Mouse (Mus musculus): Measurements from ENCODE around the gene 6430548M08Rik.

Gene 6430548M08Rik

DNA sequence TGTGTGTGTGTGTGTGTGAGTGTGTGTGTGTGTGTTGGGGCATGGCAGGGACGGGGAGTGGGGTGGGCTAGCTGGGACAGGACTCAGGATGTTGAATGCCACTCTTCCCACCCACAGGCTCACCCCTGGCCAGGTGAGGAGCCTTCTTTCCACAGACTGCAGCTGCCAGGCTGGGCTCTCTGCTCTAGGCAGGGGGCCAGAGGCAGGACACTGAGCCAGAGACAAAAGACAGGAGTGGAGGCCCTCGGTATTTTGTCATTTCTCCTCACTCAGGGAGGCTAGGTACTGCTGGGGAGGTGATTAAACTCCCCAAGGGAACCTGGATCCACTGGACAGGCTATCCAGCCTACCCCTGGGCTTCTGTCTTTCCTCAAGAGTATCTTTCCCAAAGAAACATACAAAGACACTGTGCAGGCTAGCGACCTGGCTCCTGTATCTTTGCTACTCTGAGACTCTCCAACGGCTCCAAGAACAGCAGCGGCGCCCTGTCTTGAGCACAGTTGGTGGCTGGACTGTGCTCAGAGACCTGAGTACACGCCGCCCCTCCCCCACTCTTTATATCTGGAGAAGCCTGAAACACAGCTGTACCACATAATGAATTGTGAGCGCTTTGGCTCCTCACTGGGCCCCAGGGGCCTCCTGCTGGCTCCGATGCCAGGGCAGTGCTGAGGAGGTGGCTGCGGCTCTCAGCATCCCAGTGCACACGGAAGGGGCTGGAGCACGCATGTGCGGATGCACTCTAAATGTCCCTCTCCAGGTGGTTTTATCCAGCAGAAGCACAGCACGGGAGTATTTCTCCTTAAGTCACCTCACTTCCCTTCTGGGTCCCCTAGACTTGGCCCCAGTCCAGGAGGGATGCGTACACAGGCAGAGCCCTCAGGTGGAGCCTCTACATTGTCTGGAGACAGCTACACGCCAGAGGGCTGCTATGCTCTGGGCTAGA, 71.2 kb downstream of the 6430548M08Rik start:
- peak; percentile 59 for DNase-seq

DNA sequence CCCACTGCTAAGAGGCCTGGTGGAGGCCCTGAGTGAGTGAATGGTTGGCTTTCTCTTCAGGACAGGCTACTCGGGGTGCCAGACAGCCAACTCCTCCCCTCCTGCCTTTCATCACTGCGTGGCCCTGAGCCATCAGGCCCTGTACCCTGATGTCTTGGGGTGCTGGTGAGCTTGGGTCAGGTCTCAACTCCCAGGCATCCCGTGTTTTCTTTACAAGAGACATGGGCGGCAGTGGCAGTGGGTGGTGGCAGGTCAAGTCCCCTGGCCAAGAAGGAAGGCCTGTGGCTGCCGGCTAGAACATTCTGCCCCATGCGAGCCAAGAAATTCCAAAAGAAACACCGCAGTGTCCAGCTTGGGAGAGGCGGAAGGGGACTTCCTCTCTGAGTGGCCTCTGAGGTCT, 72.5 kb downstream of the 6430548M08Rik start:
- peak; percentile 75 for DNase-seq

DNA sequence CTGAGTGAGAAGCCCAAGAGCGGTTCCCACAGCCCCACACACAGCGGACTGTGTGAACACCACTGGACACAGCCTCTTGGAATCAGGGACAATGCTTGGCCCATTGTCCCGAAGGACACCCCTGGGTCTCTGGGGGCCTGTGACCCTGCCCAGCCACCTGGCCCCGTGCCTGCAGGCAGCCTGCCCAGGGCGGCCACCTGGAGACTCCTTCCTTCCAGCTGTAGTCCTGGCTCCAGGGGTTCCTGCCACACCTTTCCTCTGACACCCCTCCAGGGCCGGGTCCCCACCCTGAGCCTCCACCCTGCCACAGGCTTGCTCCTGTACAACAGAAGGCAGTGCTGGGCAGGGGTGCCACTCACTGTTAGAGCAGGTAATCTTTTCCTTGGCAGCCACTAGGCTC, 74.6 kb downstream of the 6430548M08Rik start:
- peak; percentile 83 for DNase-seq

DNA sequence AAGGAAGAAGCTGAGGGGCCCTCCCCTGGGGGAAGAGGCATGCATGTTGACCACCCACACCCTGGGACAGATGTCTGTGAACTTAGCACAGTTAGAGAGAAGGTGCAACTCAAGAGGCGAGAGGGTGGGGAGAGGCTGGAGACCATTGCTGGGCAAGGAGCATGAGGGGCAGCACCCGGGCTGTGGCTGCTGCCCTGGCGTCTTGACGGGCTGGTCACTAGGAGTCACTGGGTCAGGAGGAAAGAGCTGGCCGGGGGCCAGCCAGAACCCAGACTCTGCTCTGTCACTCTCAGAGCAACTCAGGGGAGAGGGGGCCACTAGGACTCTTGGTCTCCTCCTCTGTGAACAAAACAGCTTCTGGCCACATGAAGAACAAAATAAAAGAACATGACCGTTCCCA, 75.5 kb downstream of the 6430548M08Rik start:
- peak; percentile 51 for DNase-seq

DNA sequence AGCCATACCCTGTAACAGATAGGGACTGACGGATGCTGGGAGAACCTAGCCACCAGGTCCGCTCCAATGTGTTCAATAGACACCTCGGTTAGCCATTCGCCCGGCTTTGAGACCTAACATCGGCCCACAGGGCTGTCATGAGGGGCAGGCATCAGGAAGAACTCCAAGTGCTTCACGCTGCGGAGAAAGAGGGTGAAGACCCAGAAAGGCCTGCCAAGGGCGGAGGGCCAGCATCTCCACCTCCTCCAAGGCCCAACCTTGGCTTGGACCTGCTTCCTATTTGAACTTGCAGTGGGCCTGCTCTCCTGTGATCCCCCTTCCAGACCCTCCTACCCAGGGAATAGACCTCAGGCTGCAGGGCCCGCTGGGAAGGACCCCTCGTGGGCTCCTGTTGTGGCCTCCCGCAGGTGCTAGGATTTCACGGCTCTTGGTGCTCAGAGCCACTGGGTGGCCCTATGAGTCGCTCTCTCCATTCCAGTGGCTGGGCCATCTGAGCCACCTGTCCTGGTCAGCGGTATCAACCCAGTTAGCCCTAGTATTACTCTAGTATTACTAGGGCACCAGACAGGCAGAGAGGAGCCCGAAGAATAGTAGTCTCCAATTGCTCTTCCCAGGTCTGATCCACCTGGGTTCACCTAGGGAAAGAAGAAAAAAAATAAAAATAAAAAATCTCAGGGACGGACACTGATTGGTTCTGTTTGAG, 76.3 kb downstream of the 6430548M08Rik start:
- no peak for DNase-seq

DNA sequence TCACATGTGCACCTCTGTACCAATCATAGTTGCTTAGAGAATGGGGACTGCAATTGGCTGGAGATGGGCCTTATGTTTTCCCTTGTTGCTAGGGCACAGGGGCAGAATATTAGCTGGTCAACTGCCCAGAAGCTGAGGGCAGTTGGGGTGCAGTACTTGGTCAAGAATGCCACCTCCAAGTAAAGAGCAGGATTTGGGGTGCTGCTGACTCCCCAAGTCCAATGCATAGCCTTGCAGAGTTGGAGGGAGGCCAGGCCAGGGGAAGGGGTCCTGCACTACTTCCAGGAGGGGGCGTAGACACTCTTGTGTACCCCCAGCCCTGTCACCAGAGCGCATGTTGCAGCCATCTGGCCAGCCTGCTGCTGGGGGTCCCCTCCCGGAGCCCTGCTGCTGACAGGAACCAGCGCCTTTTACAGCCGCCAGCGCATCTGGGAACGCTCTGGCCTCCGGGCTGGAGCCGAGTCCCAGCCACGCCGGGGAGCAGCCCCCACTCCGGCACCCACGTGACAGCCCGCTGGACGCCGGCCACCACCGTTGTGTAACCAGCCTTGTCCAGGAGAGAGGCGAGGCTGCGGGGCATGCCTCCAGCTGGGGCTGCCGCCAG, 77.0 kb downstream of the 6430548M08Rik start:
- peak; percentile 94 for DNase-seq

DNA sequence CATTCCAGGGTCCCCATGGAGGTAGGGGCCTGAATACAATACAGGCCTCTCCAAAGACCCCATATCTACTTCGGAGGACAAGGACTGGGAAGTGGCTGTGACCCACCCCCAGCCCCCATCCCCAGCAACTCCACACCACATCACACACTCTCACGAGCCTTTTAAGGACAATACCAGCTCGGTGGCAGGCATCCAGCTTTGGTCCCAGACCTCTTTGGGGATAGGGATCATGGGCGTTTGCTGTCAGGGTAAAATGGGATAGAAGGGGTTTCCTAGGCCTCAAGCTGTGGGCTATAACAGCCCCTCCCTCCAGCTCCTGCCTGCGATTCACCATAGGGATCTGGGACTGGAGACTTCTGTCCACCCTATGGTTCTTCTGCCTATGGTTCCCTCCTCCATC, 77.7 kb downstream of the 6430548M08Rik start:
- DNase-seq = no peak

DNA sequence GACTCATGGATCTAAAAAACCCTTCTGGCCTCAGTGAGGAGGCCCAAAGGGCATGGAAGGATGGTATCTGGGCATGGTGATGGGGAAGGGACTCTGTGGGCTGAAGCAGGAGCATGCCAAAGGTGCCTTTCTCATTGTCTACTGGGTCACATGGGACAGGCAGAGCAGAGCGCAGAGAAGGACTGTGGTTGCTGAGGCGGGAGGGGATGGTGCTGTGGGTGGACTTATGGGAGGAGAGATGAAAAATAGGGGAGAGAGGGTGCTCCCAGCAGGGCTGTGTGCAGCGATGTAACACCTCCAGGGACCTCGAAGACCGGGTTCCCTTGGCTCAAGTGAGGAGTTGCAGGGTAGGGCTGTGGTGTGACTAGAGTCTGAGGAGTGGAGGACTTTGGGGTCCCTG, 78.2 kb downstream of the 6430548M08Rik start:
- no peak for DNase-seq

DNA sequence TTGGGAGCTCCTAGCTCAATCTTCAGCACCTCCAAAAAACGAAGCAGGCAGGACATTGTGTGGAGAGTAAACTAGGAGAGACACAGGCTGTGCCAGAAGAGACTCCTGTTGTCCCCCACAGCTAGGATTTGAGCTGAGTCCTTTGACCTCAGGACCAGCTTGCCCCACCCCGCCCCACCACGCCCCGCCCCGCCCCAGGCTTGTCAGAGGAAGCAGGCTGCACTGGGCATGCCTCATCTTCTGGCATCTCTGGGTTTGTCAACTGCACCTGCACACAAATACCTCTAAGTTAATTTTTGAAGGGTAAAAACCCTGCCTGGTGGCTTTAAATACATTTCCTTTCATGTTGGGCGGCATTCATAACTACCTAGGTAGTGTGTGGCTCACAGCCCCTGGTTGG, 87.4 kb downstream of the 6430548M08Rik start:
- no peak for DNase-seq

DNA sequence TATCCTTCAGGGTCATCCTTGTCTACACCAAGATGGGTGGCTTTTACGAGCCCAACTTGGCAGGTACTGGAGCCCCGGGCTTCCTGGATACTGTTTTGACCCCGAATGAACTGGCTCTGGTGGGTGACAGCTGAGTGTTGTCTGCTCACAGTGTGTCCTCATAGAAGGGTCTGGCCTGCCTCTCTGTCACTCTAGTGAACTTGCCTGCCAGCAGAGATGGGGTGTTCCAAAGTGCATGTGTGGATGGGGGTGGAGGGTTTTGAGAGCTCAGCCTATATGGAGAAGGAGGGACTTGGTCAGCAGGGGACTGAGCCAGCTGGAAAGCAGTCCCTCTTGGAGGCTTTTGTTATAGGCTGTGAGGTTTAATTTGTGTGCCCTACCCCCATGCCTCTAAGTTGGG, 88.6 kb downstream of the 6430548M08Rik start:
- DNase-seq = no peak

DNA sequence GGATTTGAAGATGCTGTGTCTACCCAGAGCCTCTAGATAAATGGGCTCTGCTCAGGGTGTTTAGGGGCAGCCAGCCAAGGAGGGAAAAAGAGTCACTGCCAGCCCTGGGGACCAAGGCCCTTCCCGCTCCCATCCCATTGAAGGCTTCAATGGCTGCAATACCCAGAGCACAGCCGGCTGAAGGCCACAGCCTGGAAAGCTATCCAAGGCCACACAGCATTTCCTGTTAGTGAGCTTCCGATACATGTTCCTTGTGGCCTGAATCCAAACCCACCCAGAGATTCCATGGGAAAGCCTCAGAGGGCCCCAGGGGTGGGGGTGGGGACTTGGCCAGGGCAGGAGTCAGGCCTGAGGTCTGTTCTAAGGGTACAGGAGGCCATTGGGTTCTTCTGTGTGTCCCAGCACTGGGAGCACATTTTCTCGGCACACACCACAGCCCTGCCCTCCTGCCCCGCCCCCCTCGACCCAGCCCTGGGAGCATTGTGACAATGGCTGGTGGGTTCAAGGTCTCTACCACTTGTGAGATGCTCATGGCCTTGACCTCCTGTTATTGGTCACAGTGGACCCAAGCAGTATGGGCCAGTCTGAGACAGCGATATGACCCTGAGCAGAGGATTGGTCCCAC, 90.9 kb downstream of the 6430548M08Rik start:
- peak; percentile 84 for DNase-seq

DNA sequence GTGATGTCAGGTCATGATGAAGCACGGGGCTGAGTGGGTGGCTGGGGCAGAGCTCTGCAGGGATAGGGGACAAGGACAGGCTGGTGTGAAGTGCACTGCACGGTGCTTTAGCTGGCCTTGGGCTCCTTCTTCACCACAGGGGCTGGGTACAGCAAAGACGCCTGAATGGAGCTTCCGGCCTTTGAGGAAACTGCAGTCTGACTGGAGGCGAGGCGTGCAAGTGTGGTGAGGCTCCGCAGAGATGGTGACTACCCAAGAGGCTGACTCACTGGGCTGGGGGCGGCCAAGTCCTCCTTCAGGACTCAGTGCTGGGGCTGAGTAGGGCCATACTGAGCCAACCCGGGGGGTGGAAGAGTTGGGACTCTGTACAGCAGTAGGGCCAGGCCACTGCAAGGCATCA, 92.0 kb downstream of the 6430548M08Rik start:
- no peak for DNase-seq

DNA sequence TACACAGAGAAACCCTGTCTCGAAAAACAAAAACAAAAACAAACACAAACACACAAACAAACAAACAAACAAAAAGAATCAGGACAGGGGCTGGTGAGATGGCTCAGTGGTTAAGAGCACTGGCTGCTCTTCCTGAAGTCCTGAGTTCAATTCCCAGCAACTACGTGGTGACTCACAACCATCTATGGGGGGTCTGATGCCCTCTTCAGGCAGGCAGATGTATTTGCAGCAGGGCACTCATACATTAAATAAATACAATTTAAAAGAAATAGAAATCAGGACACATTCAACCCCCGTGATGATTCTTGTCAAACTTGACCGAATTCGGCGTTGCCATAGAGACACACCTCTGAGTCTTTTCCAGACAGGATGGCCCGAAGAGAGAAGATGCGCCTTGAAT, 93.4 kb downstream of the 6430548M08Rik start:
- no peak for DNase-seq

DNA sequence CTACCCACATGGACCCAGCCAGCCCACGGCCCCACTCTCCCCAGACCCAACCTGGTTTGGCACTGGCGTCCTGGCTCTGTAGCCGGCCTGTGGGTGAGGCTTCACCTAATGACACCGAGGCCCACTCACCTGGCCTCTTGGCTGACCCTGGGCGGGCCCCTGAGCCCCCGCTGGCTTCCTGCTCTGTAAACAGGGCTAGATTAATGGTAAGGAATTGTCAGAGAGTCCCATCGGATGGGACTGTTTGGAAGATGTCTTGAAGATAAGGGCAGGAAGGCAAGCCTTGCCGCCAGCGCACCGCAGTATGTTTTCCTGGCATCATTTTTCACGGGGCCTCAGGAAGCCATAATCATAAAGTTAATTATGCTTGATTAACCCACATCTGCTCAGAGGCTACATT, 94.2 kb downstream of the 6430548M08Rik start:
- no peak for DNase-seq

DNA sequence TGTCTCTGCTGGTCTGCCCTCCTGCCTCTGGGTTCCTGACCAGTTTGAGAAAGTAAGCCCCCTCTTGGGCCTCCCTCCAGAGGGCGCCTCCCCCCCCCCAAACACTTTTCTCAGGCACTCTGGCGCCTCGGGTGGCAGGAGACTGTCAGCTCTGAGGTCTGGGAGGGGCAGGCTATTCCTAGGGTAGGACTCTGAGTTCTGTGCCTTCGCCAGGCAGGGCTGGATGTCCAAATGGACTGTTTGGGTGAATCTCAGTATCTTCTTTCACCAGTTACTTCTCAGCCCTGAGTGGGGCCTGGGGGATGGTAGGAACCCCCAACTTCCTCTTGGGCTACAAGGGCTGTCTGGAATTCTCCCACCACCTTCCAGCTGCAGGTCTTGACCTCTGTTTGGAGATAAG, 97.4 kb downstream of the 6430548M08Rik start:
- no peak for DNase-seq

DNA sequence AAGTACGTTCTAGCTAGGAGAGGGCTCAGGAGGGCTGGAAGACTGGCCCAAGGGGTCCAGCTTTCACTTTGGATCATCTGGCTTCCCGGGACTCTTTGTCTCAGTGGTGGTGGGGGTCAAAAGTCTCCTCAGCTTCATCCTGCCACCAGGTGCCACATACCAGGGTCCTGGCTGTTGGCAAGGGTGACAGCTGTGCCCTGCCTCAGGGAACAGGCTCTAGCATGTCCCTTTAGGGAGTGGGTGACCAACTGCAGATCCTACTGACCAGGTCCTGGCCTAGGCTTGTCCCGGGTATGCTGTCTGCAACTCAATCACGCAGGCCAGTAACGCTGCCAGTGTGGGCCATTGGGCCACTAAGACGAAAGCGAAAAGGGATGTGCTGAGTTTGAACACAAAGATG, 98.6 kb downstream of the 6430548M08Rik start:
- DNase-seq = no peak

DNA sequence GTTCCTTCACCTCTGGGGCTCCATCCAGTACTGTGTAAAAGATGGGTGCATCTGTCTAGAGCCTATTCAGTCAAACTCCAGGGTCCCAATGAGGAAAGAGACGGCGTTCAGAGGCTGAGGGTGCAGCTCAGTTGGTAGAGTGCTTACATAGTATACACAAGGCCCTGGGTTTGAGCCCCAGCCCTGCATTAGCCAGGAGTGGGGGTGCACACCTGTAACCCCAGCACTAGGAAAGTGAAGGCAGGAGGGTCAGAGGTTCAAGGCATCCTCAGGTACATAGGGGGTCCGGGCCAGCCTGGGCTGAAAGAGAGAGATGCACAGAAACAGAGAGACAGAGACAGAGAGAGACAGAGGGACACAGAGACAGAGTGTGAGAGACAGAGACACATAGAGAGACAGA, 99.3 kb downstream of the 6430548M08Rik start:
- DNase-seq = no peak

DNA sequence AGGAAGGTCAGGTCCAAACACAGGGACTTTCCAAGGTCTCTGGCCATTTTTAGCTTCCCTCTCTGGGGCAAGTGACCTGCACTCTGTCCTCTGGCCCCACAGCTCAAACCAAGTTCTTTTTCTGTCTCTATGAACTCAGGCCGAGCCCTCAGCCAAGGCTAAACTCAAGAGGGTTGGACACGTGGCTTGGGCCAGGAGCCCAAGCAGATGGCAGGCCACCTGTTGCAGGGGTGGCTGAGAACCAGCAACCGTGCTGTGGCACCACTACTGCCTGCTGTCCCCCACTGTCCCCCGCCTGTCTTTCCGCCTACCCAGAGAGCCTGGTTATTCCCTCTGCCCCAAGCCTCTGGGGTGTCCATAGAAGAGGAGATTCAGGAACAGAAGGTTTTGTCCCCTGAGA, 100.0 kb downstream of the 6430548M08Rik start:
- DNase-seq = no peak

All from kidney, postnatal 14 days (tissue).